Mouse (Mus musculus) myocyte (in vitro differentiated cells): Measurements from ENCODE around the gene H2-M10.5.

Experiments used
- E2F4 ChIP-seq: IDR thresholded peaks from one replicate; pipeline ENCODE4 v1.6.1; 2011; ENCODE audit warnings: mild to moderate bottlenecking, control low read depth, moderate library complexity; ENCODE audit not compliant: insufficient read depth
- MAX ChIP-seq: IDR thresholded peaks from one replicate; pipeline ENCODE4 v1.6.1; 2011; ENCODE audit warnings: low read depth, mild to moderate bottlenecking, control low read depth
- MYOD1 ChIP-seq, 3 experiments: IDR thresholded peaks; one replicate each; pipeline ENCODE4 v1.6.1; 2011; ENCODE audit warnings: control low read depth in 2 of 3, low read depth in 2 of 3, mild to moderate bottlenecking in 2 of 3, moderate library complexity in 1 of 3; ENCODE audit not compliant: insufficient read length in 2 of 3, control insufficient read depth in 1 of 3
- POLR2A ChIP-seq: IDR thresholded peaks from one replicate; pipeline ENCODE4 v1.6.1; 2011; ENCODE audit warnings: low read depth, mild to moderate bottlenecking, control low read depth, moderate library complexity; ENCODE audit not compliant: insufficient read length
- POLR2AphosphoS2 ChIP-seq: IDR thresholded peaks from one replicate; pipeline ENCODE4 v1.6.1; 2011; ENCODE audit warnings: low read depth, control low read depth; ENCODE audit not compliant: insufficient read length
- TCF12 ChIP-seq: IDR thresholded peaks from one replicate; pipeline ENCODE4 v1.6.1; 2011; ENCODE audit warnings: mild to moderate bottlenecking, control low read depth; ENCODE audit not compliant: poor library complexity, insufficient read depth, severe bottlenecking
- TCF3 ChIP-seq: IDR thresholded peaks from one replicate; pipeline ENCODE4 v1.6.1; 2011; ENCODE audit warnings: low read depth, control low read depth; ENCODE audit not compliant: insufficient read length
- USF1 ChIP-seq: IDR thresholded peaks from one replicate; pipeline ENCODE4 v1.6.1; 2011; ENCODE audit warnings: low read depth, mild to moderate bottlenecking, control low read depth, moderate library complexity

GRCm38 (mm10) chr17:36824005-36824404 lies 51.3 kb downstream of the H2-M10.5 start:
- TF ChIP-seq POLR2A (no peak), TCF12 (no peak), MYOD1 (IDR thresholded peaks at IDR 0.05; ENCODE audit: control insufficient read depth in 1 of 3, insufficient read length in 2 of 3, low read depth in 2 of 3) (no peak), MAX (no peak), E2F4 (no peak), POLR2AphosphoS2 (no peak), TCF3 (no peak), USF1 (no peak)
